Mouse (Mus musculus) myocyte (in vitro differentiated cells): ENCODE data around the gene Ndufaf2.

Experiments
- E2F4 ChIP-seq: IDR thresholded peaks from one replicate; pipeline ENCODE4 v1.6.1; 2011; ENCODE audit warnings: mild to moderate bottlenecking, control low read depth, moderate library complexity; ENCODE audit not compliant: insufficient read depth
- MAX ChIP-seq: IDR thresholded peaks from one replicate; pipeline ENCODE4 v1.6.1; 2011; ENCODE audit warnings: low read depth, mild to moderate bottlenecking, control low read depth
- MYOG ChIP-seq, 3 experiments: IDR thresholded peaks; one replicate each; pipeline ENCODE4 v1.6.1; 2011; ENCODE audit warnings: control low read depth in 2 of 3, low read depth in 2 of 3, mild to moderate bottlenecking in 2 of 3; ENCODE audit not compliant: insufficient read length in 2 of 3, control insufficient read depth in 1 of 3, insufficient read depth in 1 of 3
- POLR2A ChIP-seq: IDR thresholded peaks from one replicate; pipeline ENCODE4 v1.6.1; 2011; ENCODE audit warnings: low read depth, mild to moderate bottlenecking, control low read depth, moderate library complexity; ENCODE audit not compliant: insufficient read length
- POLR2AphosphoS2 ChIP-seq: IDR thresholded peaks from one replicate; pipeline ENCODE4 v1.6.1; 2011; ENCODE audit warnings: low read depth, control low read depth; ENCODE audit not compliant: insufficient read length
- TCF12 ChIP-seq: IDR thresholded peaks from one replicate; pipeline ENCODE4 v1.6.1; 2011; ENCODE audit warnings: mild to moderate bottlenecking, control low read depth; ENCODE audit not compliant: poor library complexity, insufficient read depth, severe bottlenecking

DNA sequence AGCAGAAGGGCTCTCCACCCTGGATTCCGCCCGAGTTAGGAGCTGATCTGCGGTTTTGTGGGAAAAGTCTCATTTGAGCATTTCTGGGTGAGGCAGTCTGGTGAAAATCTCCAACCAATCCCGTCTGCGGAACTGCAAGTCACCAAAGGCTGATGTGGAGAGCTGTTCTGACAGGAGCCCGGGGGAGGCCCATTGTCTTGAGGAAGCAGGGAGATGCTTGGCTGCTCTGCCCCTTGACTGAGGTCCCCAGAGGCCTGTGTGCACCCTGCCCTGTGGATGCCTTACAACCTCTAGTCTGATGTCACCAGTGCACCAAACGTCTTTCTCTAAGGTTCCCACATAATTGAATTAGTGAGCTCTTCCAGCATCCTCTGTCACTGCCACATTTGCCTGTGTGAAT, 163.2 kb downstream of the Ndufaf2 start:
- TF ChIP-seq POLR2A (no peak), MYOG (IDR thresholded peaks at IDR 0.05; ENCODE audit: control insufficient read depth in 1 of 3, insufficient read depth in 1 of 3, insufficient read length in 2 of 3, low read depth in 2 of 3) (no peak), MAX (no peak), TCF12 (no peak), POLR2AphosphoS2 (no peak), E2F4 (no peak)
